Mouse (Mus musculus) yolk sac, embryonic 10.5 days (tissue): ENCODE data around the gene Nfix.
A peak's percentile ranks its signal among the peaks of the same experiment; 100 is the strongest.

Source experiments
- DNase-seq: peaks from one replicate; pipeline ENCODE4 v3.0.0-alpha.2; 2017; ENCODE audit warnings: low spot score

Gene Nfix

GRCm38 (mm10) chr8:84738266-84738665 lies 61.9 kb downstream of the Nfix start:
- no peak for DNase-seq

- DNase-seq: peak; percentile 62
Measured at GRCm38 (mm10) chr8:84737608-84738007, 62.5 kb downstream of the Nfix start.

- DNase-seq: no peak
Measured at GRCm38 (mm10) chr8:84736521-84736920, 63.6 kb downstream of the Nfix start.

GRCm38 (mm10) chr8:84735597-84735996 lies 64.5 kb downstream of the Nfix start:
- DNase-seq: no peak

GRCm38 (mm10) chr8:84734680-84735079 lies 65.5 kb downstream of the Nfix start:
- no peak for DNase-seq

- no peak for DNase-seq
Measured at GRCm38 (mm10) chr8:84733959-84734358, 66.2 kb downstream of the Nfix start.

- DNase-seq: no peak
Measured at GRCm38 (mm10) chr8:84732996-84733395, 67.1 kb downstream of the Nfix start.

GRCm38 (mm10) chr8:84732545-84732944 lies 67.6 kb downstream of the Nfix start:
- DNase-seq: no peak

- DNase-seq: no peak
Measured at GRCm38 (mm10) chr8:84731371-84732177, 68.6 kb downstream of the Nfix start.

GRCm38 (mm10) chr8:84730541-84731370 lies 69.4 kb downstream of the Nfix start:
- peak; percentile 46 for DNase-seq

- DNase-seq: no peak
Measured at GRCm38 (mm10) chr8:84729921-84730362, 70.2 kb downstream of the Nfix start.

GRCm38 (mm10) chr8:84728474-84728873 lies 71.7 kb downstream of the Nfix start:
- no peak for DNase-seq

- DNase-seq: no peak
Measured at GRCm38 (mm10) chr8:84725941-84726259, 74.2 kb downstream of the Nfix start.

- DNase-seq: no peak
Measured at GRCm38 (mm10) chr8:84725246-84725940, 74.8 kb downstream of the Nfix start.

- DNase-seq: no peak
Measured at GRCm38 (mm10) chr8:84724683-84725082, 75.5 kb downstream of the Nfix start.

- peak; percentile 54 for DNase-seq
Measured at GRCm38 (mm10) chr8:84723571-84723900, 76.6 kb downstream of the Nfix start.

- peak; percentile 44 for DNase-seq
Measured at GRCm38 (mm10) chr8:84722850-84723570, 77.1 kb downstream of the Nfix start, which contains the start of gene G430095P16Rik. Gene G430095P16Rik, plus strand, starts transcription at chr8:84723007.

GRCm38 (mm10) chr8:84722530-84722849 lies 77.7 kb downstream of the Nfix start:
- no peak for DNase-seq

- DNase-seq: no peak
Measured at GRCm38 (mm10) chr8:84718959-84719690, 81.0 kb downstream of the Nfix start.

GRCm38 (mm10) chr8:84718476-84718875 lies 81.7 kb downstream of the Nfix start:
- DNase-seq: no peak

GRCm38 (mm10) chr8:84716790-84717189 lies 83.4 kb downstream of the Nfix start:
- no peak for DNase-seq
